Mouse (Mus musculus) megakaryocyte-erythroid progenitor cell, adult 5-6 weeks (primary cell): ENCODE measurements around the gene Mustn1. TPM values are rescaled to one million over a fixed set of nuclear protein-coding genes. Genes with fewer than 3 reads are reported as not detected.

Experiments
- ATAC-seq: replicated peaks from 2 replicates; pipeline ENCODE4 v1.8.0; 2016; ENCODE audit warnings: mild to moderate bottlenecking, inconsistent platforms; ENCODE audit not compliant: severe bottlenecking, poor library complexity, low FRiP score, low TSS enrichment
- total RNA-seq, 2 experiments: library from RNA; stranded (forward) in 1 of 2; stranded (reverse) in 1 of 2; fragments of 200-1000, 215-1000 nt in 1 of 2; fragments of >200 nt in 1 of 2; fragmentation: Nextera tagmentation in 1 of 2; gene quantifications; 2 replicates each; pipeline ENCODE4 v1.2.3; 2014 to 2017

The Mustn1 gene
- total RNA-seq, 2 experiments from 2014 or later = 0.52 to 1.2 TPM

DNA sequence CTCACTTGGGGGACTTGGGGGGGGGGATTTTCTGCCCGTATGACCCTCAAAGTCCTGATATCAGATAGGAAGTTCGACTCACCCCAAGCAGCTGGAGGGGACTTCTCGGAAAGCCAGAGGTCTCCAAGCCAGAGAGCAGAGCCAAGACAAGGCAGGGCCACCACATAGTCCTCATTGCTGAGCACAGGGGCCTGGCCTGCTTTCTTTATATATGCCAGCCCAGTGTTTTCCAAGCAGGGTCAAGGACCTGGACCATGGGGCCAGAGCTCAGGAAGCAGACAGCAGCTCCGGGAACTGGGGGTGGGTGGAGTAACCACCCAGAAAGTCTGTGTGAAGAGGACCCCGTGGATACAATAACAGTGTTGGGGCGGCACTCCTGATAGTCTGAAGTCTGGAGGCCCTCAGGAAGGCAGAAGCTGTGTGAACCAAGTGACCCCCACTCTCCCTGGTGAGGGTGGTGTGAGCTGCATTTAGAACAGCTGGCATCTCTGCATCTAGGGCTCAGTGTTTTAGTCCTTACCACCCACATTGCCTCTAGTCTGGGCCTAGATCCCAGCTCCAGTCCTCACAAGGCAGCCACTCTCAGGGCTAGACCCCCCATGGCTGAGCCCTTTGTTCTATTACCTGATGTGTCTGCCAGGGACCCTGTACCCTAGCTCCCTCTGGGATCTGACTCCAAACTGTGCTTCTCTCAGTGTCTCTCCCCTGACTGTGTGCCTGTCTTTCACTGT, 44.5 kb downstream of the Mustn1 start, which contains the start of gene Itih3:
Gene Itih3 (minus strand): TSS at position 386 of the 731 bp plus-strand sequence.
- ATAC-seq = no peak

- ATAC-seq = no peak
Measured at GRCm38 (mm10) chr14:30925492-30925891, 46.5 kb downstream of the Mustn1 start.

DNA sequence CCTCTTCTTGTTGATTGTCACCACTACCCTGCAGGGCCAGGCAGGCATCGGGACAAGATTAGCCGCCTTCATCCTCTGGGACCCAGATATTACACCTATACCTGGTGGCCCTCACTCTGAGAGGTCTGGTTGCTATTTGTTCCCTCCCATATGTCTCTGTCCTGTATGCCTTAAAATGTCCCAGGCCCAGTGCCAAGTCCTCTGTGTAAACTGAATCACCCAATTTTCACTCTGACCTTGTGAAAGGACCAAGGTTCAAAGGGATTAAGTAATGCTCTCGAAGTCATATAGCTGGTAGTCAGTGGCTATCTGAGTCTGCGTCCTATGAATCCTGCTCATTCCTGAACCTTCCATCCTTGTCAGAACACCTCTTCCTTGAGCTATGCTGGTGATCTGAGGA, 51.4 kb downstream of the Mustn1 start:
- no peak for ATAC-seq

Other genes with a start within 250 kb of the Mustn1 start
- gene Rft1, start 224.8 kb upstream of the Mustn1 start, total RNA-seq (2014; fragmentation: Nextera tagmentation) = 15.4 and 23.5 TPM in 2 replicates
- 7.6 and 18.7 TPM in 2 replicates for gene Rft1, start 224.8 kb upstream of the Mustn1 start, total RNA-seq (2017)
- 22.3 and 26.3 TPM in 2 replicates for gene Sfmbt1, start 164.4 kb upstream of the Mustn1 start, total RNA-seq (2014; fragmentation: Nextera tagmentation)
- gene Sfmbt1, start 164.4 kb upstream of the Mustn1 start, total RNA-seq (2017) = 12.7 and 13.7 TPM in 2 replicates
- gene Tmem110, start 53.6 kb upstream of the Mustn1 start, total RNA-seq (2014; fragmentation: Nextera tagmentation) = 3.3 and 14.3 TPM in 2 replicates
- gene Tmem110, start 53.6 kb upstream of the Mustn1 start, total RNA-seq (2017) = 4.1 and 6.9 TPM in 2 replicates
- not detected in 2 replicates for gene Itih4, start 7.3 kb downstream of the Mustn1 start, total RNA-seq (2014; fragmentation: Nextera tagmentation)
- gene Itih4, start 7.3 kb downstream of the Mustn1 start, total RNA-seq (2017) = not detected in 2 replicates
- gene Itih3, start 44.6 kb downstream of the Mustn1 start, total RNA-seq (2014; fragmentation: Nextera tagmentation) = not detected in 2 replicates
- not detected in 2 replicates for gene Itih3, start 44.6 kb downstream of the Mustn1 start, total RNA-seq (2017)
- gene Itih1, start 64.1 kb downstream of the Mustn1 start, total RNA-seq (2014; fragmentation: Nextera tagmentation) = not detected in 2 replicates
- gene Itih1, start 64.1 kb downstream of the Mustn1 start, total RNA-seq (2017) = not detected in 2 replicates
- gene Nek4, start 72.2 kb downstream of the Mustn1 start, total RNA-seq (2014; fragmentation: Nextera tagmentation) = 7.8 and 8.2 TPM in 2 replicates
- gene Nek4, start 72.2 kb downstream of the Mustn1 start, total RNA-seq (2017) = 8.3 and 10.7 TPM in 2 replicates
- gene Glt8d1, start 122.2 kb downstream of the Mustn1 start, total RNA-seq (2014; fragmentation: Nextera tagmentation) = 41.3 and 42.4 TPM in 2 replicates
- 19.3 and 44.1 TPM in 2 replicates for gene Glt8d1, start 122.2 kb downstream of the Mustn1 start, total RNA-seq (2017)
- gene Spcs1, start 122.5 kb downstream of the Mustn1 start, total RNA-seq (2014; fragmentation: Nextera tagmentation) = 188 and 214 TPM in 2 replicates
- 91.6 and 97.9 TPM in 2 replicates for gene Spcs1, start 122.5 kb downstream of the Mustn1 start, total RNA-seq (2017)
- 64.6 and 83.6 TPM in 2 replicates for gene Pbrm1, start 139.9 kb downstream of the Mustn1 start, total RNA-seq (2014; fragmentation: Nextera tagmentation)
- gene Pbrm1, start 139.9 kb downstream of the Mustn1 start, total RNA-seq (2017) = 75.7 and 82.9 TPM in 2 replicates
- 442 and 595 TPM in 2 replicates for gene Gnl3, start 140.0 kb downstream of the Mustn1 start, total RNA-seq (2014; fragmentation: Nextera tagmentation)
- gene Gnl3, start 140.0 kb downstream of the Mustn1 start, total RNA-seq (2017) = 624 and 645 TPM in 2 replicates
- 161 and 205 TPM in 2 replicates for gene Smim4, start 249.8 kb downstream of the Mustn1 start, total RNA-seq (2014; fragmentation: Nextera tagmentation)
- gene Smim4, start 249.8 kb downstream of the Mustn1 start, total RNA-seq (2017) = 56.2 and 61.8 TPM in 2 replicates